Comparison of ENCODE assay signal across 12 mouse cellular contexts in genomic region chr10:39030148-39030685, GRCm38 (mm10).
"Had no signal": no experiment of that assay in that cellular context is flagged by ENCODE, and none has a peak within 500 bp of the region (broad histone marks: within the 10 kb centered on the region; RNA-seq: fewer than 3 reads in every experiment).

No protein-coding gene starts in this region.

- H3K36me3 ChIP-seq: liver, embryonic 12.5 days; midbrain, embryonic 12.5 days had no signal

- H3K4me2 ChIP-seq: limb, embryonic 15.5 days; liver, embryonic 12.5 days; lung, embryonic 14.5 days; midbrain, embryonic 12.5 days had no signal

- H3K9ac ChIP-seq: limb, embryonic 15.5 days; liver, embryonic 12.5 days; lung, embryonic 14.5 days; midbrain, embryonic 12.5 days had no signal

- H3K27ac ChIP-seq: kidney, postnatal 0 days; limb, embryonic 15.5 days; liver, embryonic 12.5 days; midbrain, embryonic 12.5 days had no signal

- H3K9me3 ChIP-seq: limb, embryonic 15.5 days; liver, embryonic 12.5 days; midbrain, embryonic 12.5 days had no signal

- H3K4me1 ChIP-seq: liver, embryonic 12.5 days had no signal

- H3K4me3 ChIP-seq: limb, embryonic 15.5 days; liver, embryonic 12.5 days; midbrain, embryonic 12.5 days had no signal

- ATAC-seq: liver, embryonic 12.5 days had no signal

- DNase-seq: kidney, adult 9 months; kidney, postnatal 36 days; layer of hippocampus, adult 9-11 months; lung, embryonic 14.5 days; lung, postnatal 10 days; lung, postnatal 4 days; right cerebral cortex, postnatal 25 days; thymus, postnatal 4 days had no signal

- H3K27me3 ChIP-seq: limb, embryonic 15.5 days; liver, embryonic 12.5 days; midbrain, embryonic 12.5 days had no signal
